Mouse (Mus musculus) embryo, embryonic 11 days (tissue): ENCODE data around the gene Lhfpl2.
A peak's percentile ranks its signal among the peaks of the same experiment; 100 is the strongest.

Source experiments
- DNase-seq: peaks from one replicate; pipeline ENCODE4 v3.0.0-alpha.2; 2015

The Lhfpl2 gene

GRCm38 (mm10) chr13:94143063-94143652, 85.6 kb downstream of the Lhfpl2 start:
- DNase-seq: peak; percentile 65

- no peak for DNase-seq
These were observed 86.9 kb downstream of the Lhfpl2 start for GRCm38 (mm10) chr13:94144451-94144850.

- DNase-seq: no peak
These were observed 89.7 kb downstream of the Lhfpl2 start for GRCm38 (mm10) chr13:94147257-94147656.

- DNase-seq: no peak
These were observed 91.4 kb downstream of the Lhfpl2 start for GRCm38 (mm10) chr13:94149006-94149405.

- DNase-seq: no peak
These were observed 92.2 kb downstream of the Lhfpl2 start for GRCm38 (mm10) chr13:94149781-94150180.

- DNase-seq: no peak
These were observed 93.7 kb downstream of the Lhfpl2 start for GRCm38 (mm10) chr13:94151308-94151707.

- no peak for DNase-seq
These were observed 95.2 kb downstream of the Lhfpl2 start for GRCm38 (mm10) chr13:94152836-94153235.

- no peak for DNase-seq
These were observed 96.1 kb downstream of the Lhfpl2 start for GRCm38 (mm10) chr13:94153658-94154057.

- DNase-seq: no peak
These were observed 97.1 kb downstream of the Lhfpl2 start for GRCm38 (mm10) chr13:94154512-94155296.

- DNase-seq: no peak
These were observed 98.2 kb downstream of the Lhfpl2 start for GRCm38 (mm10) chr13:94155657-94156429.

- DNase-seq: peak; percentile 64
These were observed 101.4 kb downstream of the Lhfpl2 start for GRCm38 (mm10) chr13:94158864-94159477.

GRCm38 (mm10) chr13:94159478-94160220, 102.1 kb downstream of the Lhfpl2 start:
- DNase-seq: no peak

GRCm38 (mm10) chr13:94164501-94164900, 106.9 kb downstream of the Lhfpl2 start:
- no peak for DNase-seq

- DNase-seq: no peak
These were observed 110.7 kb downstream of the Lhfpl2 start for GRCm38 (mm10) chr13:94168319-94168718.

- no peak for DNase-seq
These were observed 111.8 kb downstream of the Lhfpl2 start for GRCm38 (mm10) chr13:94169325-94169916.

- no peak for DNase-seq
These were observed 114.0 kb downstream of the Lhfpl2 start for GRCm38 (mm10) chr13:94171612-94172011.

GRCm38 (mm10) chr13:94172533-94173310, 115.1 kb downstream of the Lhfpl2 start:
- peak; percentile 43 for DNase-seq

- peak; percentile 69 for DNase-seq
These were observed 116.3 kb downstream of the Lhfpl2 start for GRCm38 (mm10) chr13:94173633-94174576.

- DNase-seq: peak; percentile 34
These were observed 117.1 kb downstream of the Lhfpl2 start for GRCm38 (mm10) chr13:94174577-94175279.
